Mouse (Mus musculus) kidney, adult 2 months (tissue): ENCODE measurements around the gene Kcnh7.

Experiments
- CTCF ChIP-seq: fragments of 200-500 bp; conservative IDR thresholded peaks from 2 replicates; pipeline ENCODE4 v1.5.1; 2011; ENCODE audit warnings: low read depth, mild to moderate bottlenecking, control low read depth, low read length, moderate library complexity, mixed read lengths; ENCODE audit not compliant: insufficient read depth, insufficient read length
- POLR2A ChIP-seq: fragments of 200-500 bp; IDR thresholded peaks from one replicate; pipeline ENCODE4 v1.6.1; 2011; ENCODE audit warnings: low read depth, low read length, control low read depth

DNA sequence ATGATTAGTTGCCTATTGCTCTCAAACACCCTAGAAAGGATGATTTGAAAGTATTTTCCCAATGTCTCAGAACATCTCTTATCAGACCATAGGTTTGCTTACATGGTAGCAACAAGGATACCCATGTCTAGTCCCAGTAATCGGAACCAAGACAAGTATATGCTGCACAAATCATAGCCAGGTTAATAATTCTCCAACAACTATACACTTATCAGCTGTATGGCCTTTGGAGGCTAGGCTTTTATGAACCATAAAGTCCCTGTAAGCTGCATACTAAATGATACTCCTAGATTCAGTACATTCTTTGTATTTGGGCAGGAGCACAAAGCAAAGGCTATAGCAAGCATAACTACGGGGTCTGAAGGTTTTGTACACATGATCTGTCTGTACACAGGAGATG is 78.1 kb downstream of the Kcnh7 start:
- no peak for TF ChIP-seq CTCF
- TF ChIP-seq POLR2A, result no peak
